Mouse (Mus musculus) mouse embryonic stem cell (cell line): ENCODE results near the gene H2afx.
"Not testable (repeated sequence)": the region's sequence is repeated elsewhere in the genome, so short reads cannot be mapped to it uniquely, and the experiment has no call there.

Source experiments
- in situ Hi-C, 2 experiments: fragments of 300-500 bp; cut with MboI; formaldehyde crosslinking; loops; 1 replicate in 1 of 2; 3 replicates in 1 of 2; pipeline ENCODE4 v1.14.3; 2019 to 2020; ENCODE audit warnings: low sequenced_read_pairs in 2 of 2, low pct_unique_long_range_greater_than_20kb in 1 of 2, mixed read lengths in 1 of 2; ENCODE audit not compliant: unreplicated experiment in 1 of 2

H2afx gene

GRCm38 (mm10) chr9:44361190-44361917 lies 26.9 kb downstream of the H2afx start, which contains the start of gene Vps11:
Gene Vps11, minus strand, starts transcription at chr9:44361670.
- in situ Hi-C loops: no loop called here

- in situ Hi-C loops: not testable (repeated sequence)
Observed at GRCm38 (mm10) chr9:44361931-44362330, 27.4 kb downstream of the H2afx start.

GRCm38 (mm10) chr9:44364480-44364879 lies 30.0 kb downstream of the H2afx start:
- in situ Hi-C loops: no loop called here

GRCm38 (mm10) chr9:44373386-44373785 lies 38.9 kb downstream of the H2afx start:
- in situ Hi-C loops: no loop called here

- in situ Hi-C loops: no loop called here
Observed at GRCm38 (mm10) chr9:44376141-44376540, 41.6 kb downstream of the H2afx start.

- in situ Hi-C loops: not testable (repeated sequence)
Observed at GRCm38 (mm10) chr9:44377335-44377734, 42.8 kb downstream of the H2afx start.

GRCm38 (mm10) chr9:44378153-44378730 lies 43.7 kb downstream of the H2afx start:
- in situ Hi-C loops: no loop called here

GRCm38 (mm10) chr9:44379054-44379834 lies 44.8 kb downstream of the H2afx start, which contains the start of gene Hyou1:
Gene Hyou1, plus strand, starts transcription at chr9:44379490.
- in situ Hi-C loops: no loop called here

- in situ Hi-C loops: no loop called here
Observed at GRCm38 (mm10) chr9:44379862-44380261, 45.4 kb downstream of the H2afx start.

GRCm38 (mm10) chr9:44384596-44384995 lies 50.1 kb downstream of the H2afx start:
- in situ Hi-C loops: no loop called here
